Mouse (Mus musculus) E14TG2a.4 (cell line): ENCODE results near the gene Fbxl17.

Experiments used
- CTCF ChIP-seq: conservative IDR thresholded peaks from 2 replicates; pipeline ENCODE4 v1.5.1; 2014; ENCODE audit warnings: low read length
- NANOG ChIP-seq: IDR thresholded peaks from 2 replicates; pipeline ENCODE4 v1.6.1; 2014; ENCODE audit warnings: borderline replicate concordance, low read length, mixed read lengths
- POU5F1 ChIP-seq: IDR thresholded peaks from 2 replicates; pipeline ENCODE4 v1.6.1; 2014; ENCODE audit warnings: low read length, borderline replicate concordance

DNA sequence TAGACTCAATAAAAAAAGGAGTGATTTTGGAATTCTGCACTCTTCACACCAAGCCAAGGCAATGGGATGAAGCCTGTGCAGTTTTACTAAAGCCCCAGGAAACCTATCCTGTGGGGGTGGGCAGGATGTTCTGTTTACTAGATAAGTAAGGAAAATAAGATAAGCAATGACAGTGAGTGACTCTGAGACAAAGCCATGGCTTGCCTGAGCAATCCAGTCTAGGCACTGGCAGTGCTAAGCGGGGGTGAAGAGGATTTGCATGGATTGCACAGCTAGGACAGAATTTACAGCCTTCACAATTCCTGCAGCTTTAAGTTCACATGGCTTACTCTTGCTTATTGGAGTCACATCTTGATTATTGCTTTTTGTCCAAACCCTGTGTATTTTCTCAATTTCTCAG, 335.5 kb downstream of the Fbxl17 start:
- TF ChIP-seq CTCF (no peak), NANOG (no peak), POU5F1 (no peak)
